Mouse (Mus musculus) stomach, embryonic 16.5 days (tissue): ENCODE measurements at regions not wholly inside any gene's neighbourhood (a gene's known extent, or its start where the extent isn't known, plus 50 kb on each side); places are given as distances from the start of the nearest gene placed in this dataset.

Experiments
- ATAC-seq: fragments of 200-750 bp; cut with Nextera tagmentation; 2 replicates; pipeline ENCODE4 v1.8.0; 2017; ENCODE audit warnings: moderate number of reproducible peaks, moderate TSS enrichment; ENCODE audit not compliant: insufficient read depth, low FRiP score
- H3K27ac ChIP-seq: fragments of 300-500 bp; sonication (generic); 2 replicates; pipeline ENCODE4 v1.5.1; 2014; ENCODE audit warnings: low read length
- H3K27me3 ChIP-seq: fragments of 300-500 bp; sonication (generic); 2 replicates; pipeline ENCODE4 v1.6.1; 2014; ENCODE audit warnings: low read length, control low read depth, mixed read lengths; ENCODE audit not compliant: control insufficient read depth, insufficient read depth
- H3K36me3 ChIP-seq: fragments of 300-500 bp; sonication (generic); 2 replicates; pipeline ENCODE4 v1.6.1; 2014; ENCODE audit warnings: low read length; ENCODE audit not compliant: control insufficient read depth, insufficient read depth
- H3K4me1 ChIP-seq: fragments of 300-500 bp; sonication (generic); 2 replicates; pipeline ENCODE4 v1.6.1; 2014; ENCODE audit warnings: low read length, control low read depth, mixed read lengths; ENCODE audit not compliant: control insufficient read depth, insufficient read depth
- H3K4me2 ChIP-seq: fragments of 300-500 bp; sonication (generic); 2 replicates; pipeline ENCODE4 v1.6.1; 2014; ENCODE audit warnings: low read depth, low read length, mixed read lengths
- H3K4me3 ChIP-seq: fragments of 300-500 bp; sonication (generic); replicated peaks from 2 replicates; pipeline ENCODE4 v1.5.1; 2014; ENCODE audit warnings: mild to moderate bottlenecking, low read length
- H3K9ac ChIP-seq: fragments of 300-500 bp; sonication (generic); 2 replicates; pipeline ENCODE4 v1.6.1; 2014; ENCODE audit warnings: low read length
- H3K9me3 ChIP-seq: fragments of 300-500 bp; sonication (generic); replicated peaks from 2 replicates; pipeline ENCODE4 v1.6.1; 2016; ENCODE audit warnings: low read length, control low read depth; ENCODE audit not compliant: control insufficient read depth
- WGBS: fragments of 180-500 bp; shearing (Covaris S2); extraction: QIAGEN DNeasy Blood & Tissue Kit; methylation state at CpG from one replicate; pipeline ENCODE4 v1.1.7; 2014; 5-methylcytosine and 5-hydroxymethylcytosine counted together

DNA sequence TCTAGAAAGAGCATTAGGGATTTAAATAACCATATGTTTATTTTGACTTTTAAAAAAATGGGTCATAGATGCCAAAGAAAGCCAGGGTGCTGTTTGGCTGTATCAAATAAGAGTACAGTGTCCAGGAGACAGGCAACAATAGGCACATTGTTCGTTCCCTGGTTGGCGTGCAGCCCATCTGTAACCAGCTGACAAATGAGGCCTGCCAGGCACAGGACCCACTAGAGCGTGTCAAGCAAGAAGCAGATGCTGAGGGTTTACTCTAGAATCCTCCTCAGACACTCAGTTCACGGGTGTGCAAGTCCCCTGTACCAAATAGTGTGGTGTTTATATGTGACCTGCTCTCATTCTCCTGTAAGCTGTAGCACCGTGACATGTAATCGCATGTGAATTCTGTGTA is 86.2 kb upstream of the Nck2 start:
- Histone ChIP-seq H3K9ac (no peak overlapping the region), H3K27me3 (no peaks in the 10 kb centered on the region), H3K4me1 (peaks cover 17% of the 10 kb centered on the region), H3K4me3 (no peak overlapping the region), H3K4me2 (no peak overlapping the region), H3K36me3 (no peaks in the 10 kb centered on the region), H3K27ac (no peak overlapping the region), H3K9me3 (no peaks in the 10 kb centered on the region)
- peak; percentile 56 for ATAC-seq
- WGBS: 53% methylated on average over 6 of the region's 6 CpGs

DNA sequence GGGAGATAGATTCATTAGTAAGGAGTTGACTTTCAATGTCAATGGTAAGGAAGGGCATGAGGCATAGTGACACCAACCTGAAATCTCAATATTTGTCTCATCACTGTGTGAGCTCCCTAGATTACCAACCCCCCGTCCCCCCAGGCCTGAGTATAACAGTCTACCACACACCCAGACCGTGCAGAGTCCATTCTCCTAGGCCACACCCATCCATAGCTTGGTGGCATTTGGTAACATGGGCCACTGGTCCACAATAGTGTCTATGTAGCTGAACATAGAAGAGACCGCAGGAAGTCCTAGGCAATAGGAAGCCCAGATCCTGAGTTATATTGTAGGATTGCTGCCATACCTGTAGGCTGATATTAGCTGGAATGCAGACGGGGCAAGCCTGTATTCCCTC is 84.7 kb upstream of the Nck2 start:
- ATAC-seq: no peak
- no peaks in the 10 kb centered on the region for H3K27me3 ChIP-seq
- no peak overlapping the region for H3K4me3 ChIP-seq
- H3K9ac ChIP-seq: no peak overlapping the region
- H3K27ac ChIP-seq: no peak overlapping the region
- 89% methylated on average over 4 of the region's 4 CpGs for WGBS
- no peak overlapping the region for H3K4me2 ChIP-seq
- no peaks in the 10 kb centered on the region for H3K36me3 ChIP-seq
- peaks cover 17% of the 10 kb centered on the region for H3K4me1 ChIP-seq
- no peaks in the 10 kb centered on the region for H3K9me3 ChIP-seq

DNA sequence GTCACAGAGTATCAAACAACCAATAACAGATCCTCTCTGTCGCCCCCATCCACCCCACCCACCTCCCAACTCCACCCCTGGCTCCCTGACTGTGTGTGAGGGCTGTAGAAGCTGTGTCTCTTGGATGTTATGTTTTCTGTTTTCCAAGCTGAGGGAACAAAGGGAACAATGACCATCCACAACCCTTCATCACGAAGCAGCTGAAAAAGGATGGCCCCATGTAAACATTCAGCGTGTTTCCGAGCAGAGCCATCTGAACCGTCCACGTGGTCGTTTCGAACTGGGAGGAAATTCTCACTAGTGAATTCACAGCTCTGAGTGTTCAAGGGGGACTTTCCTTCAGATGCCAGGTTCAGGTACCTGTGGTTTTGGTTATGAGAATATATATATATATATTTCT is 84.1 kb upstream of the Nck2 start:
- Histone ChIP-seq H3K4me3 (no peak overlapping the region), H3K27me3 (no peaks in the 10 kb centered on the region), H3K4me2 (no peak overlapping the region), H3K36me3 (no peaks in the 10 kb centered on the region), H3K9ac (no peak overlapping the region), H3K27ac (0 out of 2 replicates have a peak overlapping the region, but pooled peaks have one; percentile 29), H3K9me3 (no peaks in the 10 kb centered on the region), H3K4me1 (peaks cover 17% of the 10 kb centered on the region)
- WGBS: 23% methylated on average over 8 of the region's 8 CpGs
- no peak; the same call in 1 of the 2 replicates for ATAC-seq

DNA sequence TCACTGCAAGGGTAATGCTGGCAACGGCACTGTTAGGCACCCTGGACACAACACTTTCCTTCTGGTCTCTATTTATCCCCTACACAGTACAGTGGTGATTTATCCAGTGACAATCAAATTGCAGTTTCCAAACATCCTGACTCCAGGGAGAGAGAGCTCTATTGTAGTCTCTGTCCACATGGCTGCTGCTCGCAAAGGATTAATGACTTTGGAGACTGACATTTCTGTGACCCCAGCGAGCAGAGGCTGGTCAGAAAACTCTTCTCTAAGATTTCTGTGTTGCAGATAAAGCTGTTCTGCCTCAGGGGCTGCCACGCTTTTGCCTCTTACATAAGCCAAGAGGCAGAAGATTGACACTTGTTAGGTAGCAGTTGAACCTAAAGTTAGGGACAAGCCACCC is 83.6 kb upstream of the Nck2 start:
- no peak overlapping the region for H3K9ac ChIP-seq
- H3K36me3 ChIP-seq: no peaks in the 10 kb centered on the region
- H3K4me2 ChIP-seq: no peak overlapping the region
- H3K9me3 ChIP-seq: no peaks in the 10 kb centered on the region
- H3K4me1 ChIP-seq: peaks cover 17% of the 10 kb centered on the region
- 22% methylated on average over 4 of the region's 4 CpGs for WGBS
- H3K27me3 ChIP-seq: no peaks in the 10 kb centered on the region
- H3K27ac ChIP-seq: peak overlapping the region; percentile 21; the same call in 1 of the 2 replicates
- peak; percentile 17; the same call in 1 of the 2 replicates for ATAC-seq
- no peak overlapping the region for H3K4me3 ChIP-seq

DNA sequence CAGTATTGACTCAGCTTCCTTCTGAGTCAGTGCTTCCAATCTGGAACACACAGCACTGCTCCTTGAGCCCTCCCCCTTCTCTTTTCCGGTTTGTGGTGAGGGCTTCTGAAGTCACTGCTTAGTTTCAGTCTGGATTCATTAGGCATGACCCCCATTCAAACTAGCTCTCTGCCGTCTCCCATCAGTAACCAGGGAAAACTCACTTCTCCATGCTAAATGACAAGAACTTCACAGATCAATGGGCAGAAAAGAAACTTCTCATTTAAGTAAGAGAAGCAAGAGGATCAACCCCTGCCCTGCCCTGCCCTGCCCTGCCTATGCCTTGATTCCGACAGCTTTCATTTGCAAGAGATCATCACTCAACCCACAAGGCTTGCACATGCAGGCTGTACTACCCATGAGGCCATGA is 82.9 kb upstream of the Nck2 start:
- no peaks in the 10 kb centered on the region for H3K9me3 ChIP-seq
- 20% methylated on average over 3 of the region's 3 CpGs for whole genome bisulfite sequencing
- no peaks in the 10 kb centered on the region for H3K27me3 ChIP-seq
- no peak overlapping the region for H3K9ac ChIP-seq
- ATAC-seq: no peak
- peak overlapping the region; percentile 8; the same call in 1 of the 2 replicates for H3K27ac ChIP-seq
- H3K4me2 ChIP-seq: no peak overlapping the region
- no peaks in the 10 kb centered on the region for H3K36me3 ChIP-seq
- peaks cover 17% of the 10 kb centered on the region for H3K4me1 ChIP-seq
- no peak overlapping the region for H3K4me3 ChIP-seq

DNA sequence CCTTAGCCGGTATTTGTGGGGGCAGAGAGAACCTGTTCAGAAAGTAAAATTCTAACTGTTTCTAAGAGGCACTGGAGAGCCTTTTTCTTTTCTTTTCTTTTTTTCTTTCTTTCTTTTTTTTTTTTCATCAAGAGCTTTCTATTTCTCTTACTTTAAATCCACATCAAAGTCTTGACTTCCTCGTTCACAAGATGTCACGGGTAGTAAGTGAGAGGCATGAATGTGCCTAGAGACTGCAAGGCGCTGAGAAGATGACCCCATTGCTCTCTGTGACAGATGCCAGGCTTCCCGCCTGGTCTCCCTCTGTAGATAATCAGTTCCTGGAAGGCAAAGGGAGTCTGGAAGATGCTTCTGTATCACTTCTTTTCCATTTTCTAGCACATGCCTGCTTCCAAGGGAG is 82.2 kb upstream of the Nck2 start:
- Histone ChIP-seq H3K36me3 (no peaks in the 10 kb centered on the region), H3K9ac (no peak overlapping the region), H3K27me3 (no peaks in the 10 kb centered on the region), H3K27ac (peak overlapping the region; percentile 8; the same call in 1 of the 2 replicates), H3K4me2 (no peak overlapping the region), H3K4me1 (peaks cover 18% of the 10 kb centered on the region), H3K9me3 (no peaks in the 10 kb centered on the region), H3K4me3 (no peak overlapping the region)
- ATAC-seq: no peak
- 60% methylated on average over 5 of the region's 5 CpGs for WGBS

DNA sequence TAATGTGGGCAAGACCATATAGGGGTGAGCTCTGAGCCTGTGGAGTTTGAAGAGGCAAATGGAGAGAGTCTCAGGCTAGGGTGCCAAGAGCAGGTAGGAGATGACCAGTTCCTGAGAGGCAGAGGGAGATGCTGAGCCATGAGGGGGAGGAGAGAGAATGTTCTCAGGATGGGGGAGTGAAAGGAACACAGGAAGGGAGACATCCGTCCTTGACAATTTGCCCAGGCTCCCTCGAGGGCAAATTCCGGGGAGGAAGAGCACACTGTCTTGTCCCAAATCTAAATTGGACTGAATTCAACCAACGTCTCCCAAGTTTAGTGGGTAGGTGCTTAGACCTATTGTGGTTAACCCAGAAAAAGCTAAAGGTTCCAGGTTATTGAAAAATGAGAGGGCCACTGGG is 81.2 kb upstream of the Nck2 start:
- Histone ChIP-seq H3K4me1 (peaks cover 24% of the 10 kb centered on the region), H3K4me2 (no peak overlapping the region), H3K36me3 (no peaks in the 10 kb centered on the region), H3K4me3 (no peak overlapping the region), H3K27ac (no peak overlapping the region), H3K9me3 (no peaks in the 10 kb centered on the region), H3K27me3 (no peaks in the 10 kb centered on the region), H3K9ac (no peak overlapping the region)
- 67% methylated on average over 4 of the region's 4 CpGs for whole genome bisulfite sequencing
- ATAC-seq: no peak

DNA sequence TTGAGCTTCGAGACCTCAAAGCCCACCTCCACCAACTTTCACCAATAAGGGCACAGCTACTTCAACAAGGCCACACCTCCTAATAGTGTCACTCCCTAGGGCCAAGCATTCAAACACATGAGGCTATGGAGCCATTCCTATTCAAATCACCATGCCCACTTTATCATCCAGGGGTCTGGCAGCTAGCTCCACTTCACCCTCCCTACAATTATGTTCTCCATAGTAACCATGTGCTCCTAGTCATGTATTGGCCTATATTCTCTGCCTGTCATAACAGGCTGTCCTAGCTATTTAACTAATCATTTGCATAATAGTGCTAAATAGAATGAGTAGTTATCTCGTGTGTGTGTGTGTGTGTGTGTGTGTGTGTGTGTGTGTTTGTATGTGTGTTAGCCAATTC is 77.9 kb upstream of the Nck2 start:
- ATAC-seq: no peak
- WGBS: 74% methylated on average over 2 of the region's 2 CpGs
- H3K4me2 ChIP-seq: no peak overlapping the region
- no peak overlapping the region for H3K4me3 ChIP-seq
- H3K4me1 ChIP-seq: peaks cover 11% of the 10 kb centered on the region; the same call in 1 of the 2 replicates
- H3K27me3 ChIP-seq: no peaks in the 10 kb centered on the region
- H3K27ac ChIP-seq: no peak overlapping the region
- no peak overlapping the region for H3K9ac ChIP-seq
- no peaks in the 10 kb centered on the region for H3K36me3 ChIP-seq
- no peaks in the 10 kb centered on the region for H3K9me3 ChIP-seq

DNA sequence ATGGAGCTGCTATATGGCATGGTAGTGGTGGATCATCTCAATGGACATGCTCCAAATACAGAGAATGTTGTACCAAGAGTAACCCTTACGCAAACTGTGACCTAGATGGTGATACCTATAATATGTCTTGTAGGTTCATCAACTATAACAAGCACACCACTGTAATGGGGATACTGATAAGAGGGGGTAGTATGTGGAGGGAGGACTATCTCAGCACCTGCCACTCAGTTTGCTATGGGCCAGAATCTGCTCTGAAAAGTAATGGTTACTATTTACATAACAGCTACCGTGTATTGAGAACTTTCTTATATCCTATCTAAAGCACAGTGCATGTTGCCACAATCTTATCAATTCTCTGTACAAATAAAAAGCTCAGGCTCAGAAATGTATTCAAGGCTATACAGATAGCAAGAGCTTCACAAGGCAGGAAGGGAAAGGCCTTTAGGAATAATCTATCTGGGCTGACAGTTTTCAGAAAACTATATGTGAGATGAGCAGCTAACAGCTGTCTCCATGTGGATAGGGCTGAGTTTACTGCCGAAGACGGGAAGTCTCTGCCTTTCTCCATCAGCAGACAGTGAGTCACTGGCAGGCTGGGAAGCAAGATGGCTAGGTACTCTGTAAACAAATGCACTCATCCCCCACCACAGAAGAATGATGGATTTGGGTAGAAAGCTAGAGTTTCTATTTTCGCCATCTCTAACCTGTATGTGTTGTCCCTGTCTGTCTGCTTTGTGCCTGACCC is 77.1 kb upstream of the Nck2 start:
- 0 out of 2 replicates have a peak, but pooled peaks have one; percentile 29 for ATAC-seq
- H3K9ac ChIP-seq: no peak overlapping the region

More for the DNA sequence above, 77.1 kb upstream of the Nck2 start:
- no peak overlapping the region for H3K4me2 ChIP-seq
- 45% methylated on average over 5 of the region's 5 CpGs for WGBS
- no peaks in the 10 kb centered on the region for H3K9me3 ChIP-seq
- H3K4me1 ChIP-seq: peaks cover 7% of the 10 kb centered on the region; the same call in 1 of the 2 replicates
- no peak overlapping the region for H3K27ac ChIP-seq
- no peaks in the 10 kb centered on the region for H3K36me3 ChIP-seq
- no peak overlapping the region for H3K4me3 ChIP-seq
- no peaks in the 10 kb centered on the region for H3K27me3 ChIP-seq
